Mouse (Mus musculus) heart, adult 11 months (tissue): ENCODE results near the gene Acot8.

Source experiments
- DNase-seq: peaks from one replicate; pipeline ENCODE4 v3.0.0; 2022

The Acot8 gene

DNA sequence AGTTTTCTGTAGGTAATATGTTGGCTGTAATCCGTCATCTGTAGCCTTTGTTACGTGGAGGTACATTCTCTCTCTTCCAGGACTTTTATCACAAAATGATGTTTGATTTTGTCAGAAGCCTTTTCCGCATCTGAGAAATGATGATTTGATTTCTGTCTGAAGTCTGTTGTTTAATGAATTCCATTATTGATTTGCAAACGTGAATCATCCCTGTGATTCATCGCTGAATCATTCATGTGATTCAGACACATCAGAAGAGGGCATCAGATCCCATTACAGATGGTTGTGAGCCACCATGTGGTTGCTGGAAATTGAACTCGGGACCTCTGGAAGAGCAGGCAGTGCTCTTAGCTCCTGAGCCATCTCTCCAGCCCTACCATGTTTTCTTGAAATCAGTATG, 55.7 kb downstream of the Acot8 start:
- no peak for DNase-seq

DNA sequence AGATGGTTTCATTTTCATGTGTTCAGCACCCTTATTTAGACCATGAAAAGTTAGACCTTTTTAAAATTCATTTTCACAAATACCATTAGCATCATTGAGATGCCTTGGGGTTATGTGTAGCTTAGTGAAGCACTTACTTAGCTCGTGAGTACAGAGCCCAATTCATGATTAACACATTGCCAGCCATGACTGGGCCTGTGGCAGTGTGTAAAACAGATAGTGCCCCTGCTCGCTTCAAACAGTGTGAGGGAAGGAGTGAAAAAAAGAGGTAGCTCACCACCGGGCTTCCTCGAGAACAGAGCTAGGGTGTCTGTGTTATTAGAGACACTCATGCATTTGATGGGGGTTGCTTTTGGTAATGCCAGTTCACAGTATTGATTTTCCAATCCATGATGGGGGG, 56.5 kb downstream of the Acot8 start:
- DNase-seq = no peak

- DNase-seq = no peak
Measured at GRCm38 (mm10) chr2:164746693-164747092, 58.0 kb downstream of the Acot8 start.

DNA sequence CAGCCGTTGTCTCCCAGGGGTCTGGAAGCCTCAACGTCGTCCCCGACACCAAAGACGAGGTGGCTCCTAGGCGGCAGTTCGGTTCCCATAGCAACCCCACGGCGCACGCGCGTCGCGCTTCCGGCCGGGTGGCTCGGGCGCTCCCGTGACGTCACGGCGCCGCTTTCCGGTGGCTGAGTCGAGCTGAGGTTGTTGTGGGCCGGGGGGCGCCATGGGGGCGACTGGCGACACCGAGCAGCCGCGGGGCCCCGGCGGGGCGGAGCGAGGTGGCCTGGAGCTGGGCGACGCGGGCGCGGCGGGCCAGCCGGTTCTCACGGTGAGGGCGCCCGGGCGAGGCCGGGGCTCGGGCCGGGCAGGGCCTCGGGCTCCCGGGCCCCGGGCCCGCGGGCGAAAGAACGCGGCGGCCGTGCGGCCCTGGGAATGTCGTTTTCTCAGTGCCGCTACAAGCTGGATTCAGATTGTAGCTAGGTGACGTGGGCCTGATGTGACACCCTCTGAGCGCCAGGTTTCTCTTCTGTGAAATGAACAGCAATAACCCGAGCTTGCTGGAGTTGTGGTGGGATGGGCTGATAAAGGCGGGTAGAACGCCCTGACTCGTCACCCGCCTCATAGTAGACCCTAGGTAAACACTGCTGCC, 58.7 kb downstream of the Acot8 start, which contains the start of the genes Wfdc3 and Dnttip1:
TSS of gene Wfdc3 (minus strand) at position 89 of the 637 bp plus-strand sequence.
TSS of gene Dnttip1 (plus strand) at position 141 of the 637 bp plus-strand sequence.
- peak; percentile 99 for DNase-seq

DNA sequence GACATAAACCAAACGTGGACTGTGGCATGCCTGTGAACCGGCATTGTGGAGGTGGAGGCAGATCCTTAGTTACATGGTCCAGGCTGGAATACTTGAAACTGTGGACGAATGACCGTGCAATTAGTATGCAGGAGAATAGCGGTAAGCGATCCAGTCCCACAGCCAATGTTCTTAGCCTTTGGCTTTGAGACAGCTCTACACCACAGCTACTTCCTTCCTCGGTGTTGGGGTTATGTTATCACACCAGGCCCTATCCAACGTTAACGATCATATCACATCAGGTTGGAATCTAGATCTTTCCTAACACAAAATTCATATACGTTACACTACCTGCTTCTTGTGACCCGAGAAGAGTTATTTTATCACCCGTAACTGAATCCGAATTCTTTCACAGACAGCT, 59.7 kb downstream of the Acot8 start:
- DNase-seq = peak; percentile 86
